In genomic region chr9:59288685-59289410, GRCm38 (mm10) we compare ENCODE assay signal across 13 mouse cellular contexts. TPM values are rescaled to one million over a fixed set of nuclear protein-coding genes. Genes with fewer than 3 reads are reported as not detected.
DNase-seq lines count a peak whose midpoint lies in the region; ATAC-seq and TF ChIP-seq lines count a peak whose summit lies in the region.
"Had no signal": no experiment of that assay in that cellular context is flagged by ENCODE, and none has a peak within 500 bp of the region (broad histone marks: within the 10 kb centered on the region; RNA-seq: fewer than 3 reads in every experiment).

No protein-coding gene starts in this region.

- H3K4me3 ChIP-seq in hindbrain, embryonic 10.5 days: no peak overlapping the region
- H3K4me3 ChIP-seq in hindbrain, postnatal 0 days (ENCODE audit: low read length): no peak overlapping the region
- no peak overlapping the region for H3K4me3 ChIP-seq in MEL (ENCODE audit: control insufficient read depth in 1 of 2, insufficient read depth in 1 of 2, low read depth in 2 of 2, low read length in 2 of 2)
- no peak overlapping the region for H3K4me3 ChIP-seq in embryonic facial prominence, embryonic 12.5 days

- no peak overlapping the region for H3K4me2 ChIP-seq in hindbrain, postnatal 0 days (ENCODE audit: low read depth, low read length)
- H3K4me2 ChIP-seq in embryonic facial prominence, embryonic 12.5 days (replicated peaks): no peak overlapping the region

- H3K9ac ChIP-seq in hindbrain, postnatal 0 days (replicated peaks; ENCODE audit: low read length): no peak overlapping the region
- H3K9ac ChIP-seq in MEL (ENCODE audit: control insufficient read depth, low read depth, low read length, poor library complexity, severe bottlenecking): no peak overlapping the region
- H3K9ac ChIP-seq in embryonic facial prominence, embryonic 12.5 days: no peak overlapping the region

- H3K27ac ChIP-seq in hindbrain, embryonic 10.5 days: peak overlapping the region; percentile 60
- no peak overlapping the region for H3K27ac ChIP-seq in hindbrain, postnatal 0 days
- no peak overlapping the region for H3K27ac ChIP-seq in MEL (ENCODE audit: control insufficient read depth, low read depth, low read length)
- peak overlapping the region; percentile 95 for H3K27ac ChIP-seq in embryonic facial prominence, embryonic 12.5 days

- no peak for TF ChIP-seq CTCF in hindbrain, postnatal 0 days (IDR thresholded peaks at IDR 0.05; ENCODE audit: low read depth)
- no peak for TF ChIP-seq CTCF in MEL (IDR thresholded peaks at IDR 0.05 in 2 of 3, conservative IDR thresholded peaks at IDR 0.05 in 1 of 3; ENCODE audit: control insufficient read depth in 1 of 3, insufficient read depth in 1 of 3, low read depth in 2 of 3, low read length in 3 of 3, poor library complexity in 1 of 3, severe bottlenecking in 1 of 3)

- no peaks in the 10 kb centered on the region for H3K36me3 ChIP-seq in hindbrain, embryonic 10.5 days
- H3K36me3 ChIP-seq in hindbrain, postnatal 0 days (ENCODE audit: insufficient read depth, low read length): no peaks in the 10 kb centered on the region
- peaks cover 0 to 55% of the 10 kb centered on the region in 2 experiments; a peak in 2 of 4 replicates for H3K36me3 ChIP-seq in MEL (ENCODE audit: control insufficient read depth in 1 of 2, insufficient read depth in 2 of 2, low read length in 2 of 2)
- no peaks in the 10 kb centered on the region for H3K36me3 ChIP-seq in embryonic facial prominence, embryonic 12.5 days

- intact Hi-C loops in left cerebral cortex, postnatal 4 days (cut with DNase I): no loop called here

- no peaks in the 10 kb centered on the region for H3K27me3 ChIP-seq in hindbrain, embryonic 10.5 days (ENCODE audit: insufficient read depth, poor library complexity, severe bottlenecking)
- no peaks in the 10 kb centered on the region for H3K27me3 ChIP-seq in hindbrain, postnatal 0 days (ENCODE audit: insufficient read depth, low read length)
- H3K27me3 ChIP-seq in MEL (ENCODE audit: control insufficient read depth in 1 of 2, insufficient read depth in 2 of 2, low read length in 2 of 2): no peaks in the 10 kb centered on the region
- H3K27me3 ChIP-seq in embryonic facial prominence, embryonic 12.5 days: no peaks in the 10 kb centered on the region

- 64% methylated on average over 3 of the region's 3 CpGs for WGBS in hindbrain, embryonic 10.5 days
- WGBS in hindbrain, postnatal 0 days: 69% methylated on average over 3 of the region's 3 CpGs
- WGBS in embryonic facial prominence, embryonic 12.5 days: 20% methylated on average over 3 of the region's 3 CpGs

- peaks cover 46% of the 10 kb centered on the region for H3K4me1 ChIP-seq in hindbrain, embryonic 10.5 days (replicated peaks)
- H3K4me1 ChIP-seq in hindbrain, postnatal 0 days (ENCODE audit: insufficient read depth, low read length): no peaks in the 10 kb centered on the region
- H3K4me1 ChIP-seq in MEL (ENCODE audit: control insufficient read depth in 1 of 2, insufficient read depth in 2 of 2, low read length in 2 of 2): peaks cover 19 to 46% of the 10 kb centered on the region in 2 experiments
- peaks cover 39% of the 10 kb centered on the region for H3K4me1 ChIP-seq in embryonic facial prominence, embryonic 12.5 days

- peaks cover 12% of the 10 kb centered on the region for H3K79me2 ChIP-seq in MEL (ENCODE audit: control insufficient read depth, insufficient read depth, low read length, poor library complexity)

- no peaks in the 10 kb centered on the region for H3K9me3 ChIP-seq in hindbrain, embryonic 10.5 days
- H3K9me3 ChIP-seq in hindbrain, postnatal 0 days (ENCODE audit: low read length): no peaks in the 10 kb centered on the region
- no peaks in the 10 kb centered on the region for H3K9me3 ChIP-seq in MEL (replicated peaks; ENCODE audit: insufficient read depth, low read length)
- no peaks in the 10 kb centered on the region for H3K9me3 ChIP-seq in embryonic facial prominence, embryonic 12.5 days

- TF ChIP-seq EP300 in MEL (IDR thresholded peaks at IDR 0.05; ENCODE audit: low read depth in 1 of 2, low read length in 2 of 2): peak; percentile 19 to 58; a peak in 3 of 4 replicates

- no peak for ATAC-seq in hindbrain, postnatal 0 days
- no peak for ATAC-seq in embryonic facial prominence, embryonic 12.5 days (ENCODE audit: insufficient number of reproducible peaks, insufficient read depth, low FRiP score, low TSS enrichment)
- no peak for ATAC-seq in monocyte, adult 5-6 weeks (replicated peaks; ENCODE audit: insufficient number of reproducible peaks, low FRiP score, low TSS enrichment, poor library complexity, severe bottlenecking)
- ATAC-seq: intestine, embryonic 16.5 days had no signal

- DNase-seq in hindbrain, embryonic 10.5 days (ENCODE audit: low spot score): peak; percentile 56
- no peak for DNase-seq in hindbrain, postnatal 0 days (ENCODE audit: low spot score)
- DNase-seq in MEL (ENCODE audit: low read depth, low spot score) (no peak), liver (peak; percentile 33)
- no peak for DNase-seq in adrenal gland, postnatal 25 days
- no peak for DNase-seq in left cerebral cortex, postnatal 4 days
- DNase-seq: heart, adult 11 months; layer of hippocampus, adult 9-11 months; lung, postnatal 4 days; right cerebral cortex, postnatal 4 days had no signal

- no peak for TF ChIP-seq RAD21 in MEL (IDR thresholded peaks at IDR 0.05; ENCODE audit: low read depth, low read length)

- TF ChIP-seq POLR2A in MEL (IDR thresholded peaks at IDR 0.05; ENCODE audit: control insufficient read depth in 1 of 2, insufficient read depth in 1 of 2, low read depth in 1 of 2, low read length in 2 of 2, poor library complexity in 1 of 2): no peak

TF ChIP-seq in MEL, 35 proteins besides CTCF, POLR2A, EP300 and RAD21:
- TF ChIP-seq ETS1 (IDR thresholded peaks at IDR 0.05; ENCODE audit: low read depth, low read length) (peak; percentile 45; the same call in 1 of the 2 replicates), TCF12 (IDR thresholded peaks at IDR 0.05; ENCODE audit: low read depth, low read length) (peak; percentile 55; the same call in 1 of the 2 replicates), GATA1 (IDR thresholded peaks at IDR 0.05; ENCODE audit: low read depth, low read length) (peak; percentile 48; the same call in 1 of the 2 replicates), E2F4 (IDR thresholded peaks at IDR 0.05; ENCODE audit: borderline replicate concordance, low read depth, low read length) (no peak), ZNF384 (IDR thresholded peaks at IDR 0.05; ENCODE audit: low read depth, low read length) (peak; percentile 92; the same call in 1 of the 2 replicates), SIN3A (IDR thresholded peaks at IDR 0.05; ENCODE audit: low read length) (0 out of 2 replicates have a peak, but pooled peaks have one; percentile 33)

RNA-seq across cellular contexts. Expression of gene Adpgk, which starts 2.5 kb away (rescaled TPM):
- polyA plus RNA-seq in hindbrain, embryonic 10.5 days (2016; fragmentation: Nextera tagmentation; extraction: Ambion mirVana): 39.6 and 42.6 TPM in 2 replicates
- 35.5 and 39.9 TPM in 2 replicates for total RNA-seq in hindbrain, postnatal 0 days (2014; rRNA removed)
- polyA plus RNA-seq in hindbrain, postnatal 0 days (2015; fragmentation: Nextera tagmentation; extraction: Ambion mirVana): 18.2 and 19.5 TPM in 2 replicates
- total RNA-seq in MEL (2012; rRNA removed): 19.4 and 26.2 TPM in 2 replicates
- polyA plus RNA-seq in MEL (2012; ENCODE audit: insufficient read depth in 1 of 2, insufficient read length in 2 of 2, low read depth in 1 of 2, low replicate concordance in 2 of 2, missing spikeins in 1 of 2): 10 to 100 TPM in 1 of 2 experiments, not detected in 1; 29.8 TPM
- 42.5 and 45.8 TPM in 2 replicates for polyA plus RNA-seq in embryonic facial prominence, embryonic 12.5 days (2016; fragmentation: Nextera tagmentation; extraction: Ambion mirVana)
- total RNA-seq in monocyte, adult 5-6 weeks (2017): 20.3 to 28.9 TPM (median 21.8 TPM) in 3 replicates
- 28.6 and 31.1 TPM in 2 replicates for total RNA-seq in adrenal gland, postnatal 25 days (2021)
- total RNA-seq in left cerebral cortex, postnatal 4 days (2021): 10 to 100 TPM; 19.4 to 21.7 TPM

Comparison
In these comparisons a context has a peak if more than half of its experiments do, and no peak if none do; other contexts are left out.
1. DNase-seq: peak in hindbrain, embryonic 10.5 days (single experiment) and liver (single experiment); none in hindbrain, postnatal 0 days (single experiment), MEL (single experiment), adrenal gland, postnatal 25 days (single experiment) and left cerebral cortex, postnatal 4 days (single experiment).
2. H3K27ac ChIP-seq: peak in hindbrain, embryonic 10.5 days (single experiment) and embryonic facial prominence, embryonic 12.5 days (single experiment); none in hindbrain, postnatal 0 days (single experiment) and MEL (single experiment).